9 mouse cellular contexts compared by ENCODE assay signal in genomic region chr5:125021298-125021697, GRCm38 (mm10). TPM values are rescaled to one million over a fixed set of nuclear protein-coding genes. Genes with fewer than 3 reads are reported as not detected.
DNase-seq lines count a peak whose midpoint lies in the region; ATAC-seq lines count a peak whose summit lies in the region.
"Had no signal": no experiment of that assay in that cellular context is flagged by ENCODE, and none has a peak within 500 bp of the region (broad histone marks: within the 10 kb centered on the region; RNA-seq: fewer than 3 reads in every experiment).

No protein-coding gene starts in this region.

- H3K4me3 ChIP-seq in midbrain, embryonic 16.5 days (ENCODE audit: low read depth, low read length), result no peak overlapping the region
- no peak overlapping the region for H3K4me3 ChIP-seq in midbrain, embryonic 14.5 days (replicated peaks; ENCODE audit: low read depth, low read length)

- peak; percentile 98 for DNase-seq in heart, adult 11 months
- no peak for DNase-seq in heart, postnatal 4 days
- DNase-seq in midbrain, embryonic 14.5 days, result no peak
- peak; percentile 92 for DNase-seq in gastrocnemius, adult 18-20 months (ENCODE audit: low spot score)
- DNase-seq in skeletal muscle tissue, adult 2 months (ENCODE audit: low read depth, low spot score), result peak; percentile 93
- DNase-seq in thymus, postnatal 0 days (ENCODE audit: low spot score), result no peak

- H3K9ac ChIP-seq in midbrain, embryonic 16.5 days (ENCODE audit: low read depth, low read length), result 0 out of 2 replicates have a peak overlapping the region, but pooled peaks have one; percentile 14
- H3K9ac ChIP-seq in midbrain, embryonic 14.5 days (replicated peaks; ENCODE audit: low read length), result no peak overlapping the region

- peaks cover 49% of the 10 kb centered on the region for H3K36me3 ChIP-seq in midbrain, embryonic 16.5 days (ENCODE audit: control insufficient read depth, insufficient read depth, low read length)
- H3K36me3 ChIP-seq in midbrain, embryonic 14.5 days (ENCODE audit: control insufficient read depth, insufficient read depth, low read length), result peaks cover 80% of the 10 kb centered on the region

- H3K4me2 ChIP-seq in midbrain, embryonic 16.5 days (ENCODE audit: low read length), result no peak overlapping the region
- H3K4me2 ChIP-seq in midbrain, embryonic 14.5 days (ENCODE audit: low read length), result no peak overlapping the region

- H3K27me3 ChIP-seq in midbrain, embryonic 16.5 days (ENCODE audit: control insufficient read depth, insufficient read depth, low read depth, low read length), result no peaks in the 10 kb centered on the region
- H3K27me3 ChIP-seq in midbrain, embryonic 14.5 days (ENCODE audit: control insufficient read depth, insufficient read depth, low read length), result no peaks in the 10 kb centered on the region

- 86% methylated on average over 11 of the region's 11 CpGs for WGBS in midbrain, embryonic 16.5 days
- 89% methylated on average over 11 of the region's 11 CpGs for WGBS in midbrain, embryonic 14.5 days

- no peak for ATAC-seq in midbrain, embryonic 16.5 days
- no peak for ATAC-seq in midbrain, embryonic 14.5 days (ENCODE audit: low FRiP score, low TSS enrichment)
- ATAC-seq in monocyte, adult 5-6 weeks (replicated peaks; ENCODE audit: insufficient number of reproducible peaks, low FRiP score, low TSS enrichment, poor library complexity, severe bottlenecking), result no peak

- no peaks in the 10 kb centered on the region for H3K9me3 ChIP-seq in midbrain, embryonic 16.5 days (replicated peaks; ENCODE audit: control insufficient read depth, low read length, poor library complexity, severe bottlenecking)
- H3K9me3 ChIP-seq in midbrain, embryonic 14.5 days (ENCODE audit: control insufficient read depth, low read length), result no peaks in the 10 kb centered on the region

- H3K27ac ChIP-seq in midbrain, embryonic 16.5 days (ENCODE audit: low read length), result peak overlapping the region; percentile 67; the same call in 1 of the 2 replicates
- H3K27ac ChIP-seq in midbrain, embryonic 14.5 days (replicated peaks; ENCODE audit: low read depth, low read length), result no peak overlapping the region

- H3K4me1 ChIP-seq in midbrain, embryonic 16.5 days (ENCODE audit: control insufficient read depth, insufficient read depth, low read length), result no peaks in the 10 kb centered on the region
- no peaks in the 10 kb centered on the region for H3K4me1 ChIP-seq in midbrain, embryonic 14.5 days (ENCODE audit: control insufficient read depth, insufficient read depth, low read length)

RNA-seq across cellular contexts. Expression of gene Rflna, which starts 18.3 kb away (rescaled TPM):
- total RNA-seq in heart, postnatal 4 days (2021), result 1 to 10 TPM; 1.2 to 1.3 TPM
- 4.9 and 7.1 TPM in 2 replicates for polyA plus RNA-seq in midbrain, embryonic 16.5 days (2015; fragmentation: Nextera tagmentation; extraction: Ambion mirVana)
- polyA plus RNA-seq in midbrain, embryonic 14.5 days (2014; fragmentation: Nextera tagmentation; extraction: Ambion mirVana), result 5.7 and 5.9 TPM in 2 replicates
- not detected for total RNA-seq in gastrocnemius, adult 18-20 months (2021)
- not detected in 3 replicates for total RNA-seq in monocyte, adult 5-6 weeks (2017)
- polyA plus RNA-seq in thymus, postnatal 0 days (2015; fragmentation: Nextera tagmentation; extraction: Ambion mirVana), result 0.51 and 0.61 TPM in 2 replicates
- total RNA-seq: hematopoietic stem cell, adult 5-6 weeks had no signal

Comparison
In these comparisons a context has a peak if more than half of its experiments do, and no peak if none do; other contexts are left out.
1. DNase-seq: peak in heart, adult 11 months (single experiment), gastrocnemius, adult 18-20 months (single experiment) and skeletal muscle tissue, adult 2 months (single experiment); none in heart, postnatal 4 days (single experiment), midbrain, embryonic 14.5 days (single experiment) and thymus, postnatal 0 days (single experiment).